Mouse (Mus musculus) ES-Bruce4 (cell line): ENCODE measurements around the gene Cenpa. TPM values are rescaled to one million over a fixed set of nuclear protein-coding genes. Genes with fewer than 3 reads are reported as not detected.

Source experiments
- H3K27ac ChIP-seq: 2 replicates; pipeline ENCODE4 v1.5.1; 2012; ENCODE audit warnings: low read length, inconsistent platforms; ENCODE audit not compliant: insufficient read depth
- H3K27me3 ChIP-seq: 2 replicates; pipeline ENCODE4 v1.6.1; 2012; ENCODE audit warnings: mild to moderate bottlenecking, low read length, inconsistent platforms; ENCODE audit not compliant: control insufficient read depth, poor library complexity, insufficient read depth, severe bottlenecking
- H3K36me3 ChIP-seq: 2 replicates; pipeline ENCODE4 v1.6.1; 2012; ENCODE audit warnings: inconsistent platforms, mild to moderate bottlenecking, low read length, moderate library complexity; ENCODE audit not compliant: control insufficient read depth, poor library complexity, insufficient read depth, severe bottlenecking
- H3K4me1 ChIP-seq: one replicate; pipeline ENCODE4 v1.8.1; 2011; ENCODE audit warnings: low read length; ENCODE audit not compliant: control insufficient read depth, insufficient read depth
- H3K4me3 ChIP-seq: 2 replicates; pipeline ENCODE4 v1.5.1; 2011; ENCODE audit warnings: low read depth, mild to moderate bottlenecking, low read length
- H3K9ac ChIP-seq: 2 replicates; pipeline ENCODE4 v1.6.1; 2012; ENCODE audit warnings: low read depth, mild to moderate bottlenecking, inconsistent platforms; ENCODE audit not compliant: poor library complexity, severe bottlenecking
- H3K9me3 ChIP-seq: replicated peaks from 2 replicates; pipeline ENCODE4 v1.6.1; 2012; ENCODE audit warnings: mild to moderate bottlenecking, low read length, inconsistent platforms; ENCODE audit not compliant: control insufficient read depth, poor library complexity, insufficient read depth, severe bottlenecking
- CTCF ChIP-seq: IDR thresholded peaks from one replicate; pipeline ENCODE4 v1.8.1; 2011; ENCODE audit warnings: low read depth, low read length
- EP300 ChIP-seq: IDR thresholded peaks from 2 replicates; pipeline ENCODE4 v1.6.1; 2011; ENCODE audit warnings: low read depth, low read length; ENCODE audit not compliant: insufficient read depth
- POLR2A ChIP-seq: IDR thresholded peaks from one replicate; pipeline ENCODE4 v1.8.1; 2011; ENCODE audit warnings: low read length; ENCODE audit not compliant: insufficient read depth
- polyA plus RNA-seq: library from polyadenylated mRNA; stranded (reverse); fragments of >200 nt; gene quantifications from 2 replicates; pipeline ENCODE4 v1.2.4, GENCODE M21; 2011; ENCODE audit warnings: low read depth; ENCODE audit not compliant: missing spikeins, insufficient read depth, insufficient read length

The Cenpa gene
- polyA plus RNA-seq, 1 experiment, result 257 TPM

DNA sequence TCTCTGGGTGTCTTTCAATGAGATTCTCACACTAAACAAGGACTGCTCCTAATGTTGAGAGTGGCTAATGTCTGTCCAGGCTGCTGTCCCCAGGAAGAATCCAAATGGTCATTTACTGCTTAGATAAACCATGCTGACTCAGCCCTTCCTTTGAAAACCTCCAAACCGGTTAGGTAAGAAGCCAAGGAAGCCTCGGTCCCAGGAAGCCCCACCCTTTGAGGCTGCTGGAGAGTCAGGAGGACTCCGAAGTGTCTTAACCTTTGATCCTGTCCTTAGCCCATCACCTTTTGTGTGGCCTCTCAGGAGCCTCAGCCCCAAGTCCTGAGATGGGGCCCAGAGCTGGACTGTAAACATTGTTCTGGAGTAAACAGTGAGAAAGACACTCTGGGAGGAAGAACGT lies 17.0 kb upstream of the Cenpa start:
- Histone ChIP-seq H3K9ac (no peak overlapping the region), H3K27ac (no peak overlapping the region), H3K4me1 (peaks cover 5% of the 10 kb centered on the region)

DNA sequence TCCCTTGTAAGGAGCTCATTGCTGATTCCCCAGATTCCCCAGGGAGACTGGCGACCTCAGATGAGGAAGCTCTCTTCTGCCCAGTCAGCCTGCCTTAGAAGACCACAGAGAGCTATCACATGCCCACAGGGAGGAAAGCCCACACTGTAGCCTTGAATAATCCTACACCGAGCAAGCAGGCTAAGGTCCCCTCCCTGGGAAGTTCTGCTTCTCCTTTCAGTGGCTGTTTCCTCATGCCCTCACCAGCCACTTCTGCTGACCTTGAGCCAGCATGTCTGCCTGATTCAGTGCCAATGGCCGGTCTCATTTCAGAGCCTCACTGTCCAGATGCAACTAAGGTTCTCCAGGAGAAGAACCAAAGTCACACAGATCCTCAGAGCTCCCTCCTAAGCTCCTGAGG lies 15.8 kb upstream of the Cenpa start:
- H3K4me1 ChIP-seq, result peaks cover 5% of the 10 kb centered on the region
- no peak overlapping the region for H3K9ac ChIP-seq
- H3K4me3 ChIP-seq, result no peak overlapping the region
- TF ChIP-seq EP300 (no peak), CTCF (no peak), POLR2A (no peak)
- no peaks in the 10 kb centered on the region for H3K36me3 ChIP-seq
- H3K27me3 ChIP-seq, result no peaks in the 10 kb centered on the region
- H3K9me3 ChIP-seq, result no peaks in the 10 kb centered on the region
- H3K27ac ChIP-seq, result no peak overlapping the region

More for the DNA sequence above, 17.0 kb upstream of the Cenpa start:
- H3K9me3 ChIP-seq, result no peaks in the 10 kb centered on the region
- H3K4me3 ChIP-seq, result no peak overlapping the region
- TF ChIP-seq POLR2A, result no peak
- H3K36me3 ChIP-seq, result no peaks in the 10 kb centered on the region
- no peaks in the 10 kb centered on the region for H3K27me3 ChIP-seq

GRCm38 (mm10) chr5:30651554-30651953 lies 15.0 kb upstream of the Cenpa start:
- H3K27ac ChIP-seq, result no peak overlapping the region
- no peak overlapping the region for H3K9ac ChIP-seq
- H3K36me3 ChIP-seq, result no peaks in the 10 kb centered on the region
- no peak overlapping the region for H3K4me3 ChIP-seq
- no peak for TF ChIP-seq EP300
- no peak for TF ChIP-seq CTCF
- no peak for TF ChIP-seq POLR2A
- H3K9me3 ChIP-seq, result no peaks in the 10 kb centered on the region
- H3K4me1 ChIP-seq, result peaks cover 5% of the 10 kb centered on the region
- no peaks in the 10 kb centered on the region for H3K27me3 ChIP-seq

DNA sequence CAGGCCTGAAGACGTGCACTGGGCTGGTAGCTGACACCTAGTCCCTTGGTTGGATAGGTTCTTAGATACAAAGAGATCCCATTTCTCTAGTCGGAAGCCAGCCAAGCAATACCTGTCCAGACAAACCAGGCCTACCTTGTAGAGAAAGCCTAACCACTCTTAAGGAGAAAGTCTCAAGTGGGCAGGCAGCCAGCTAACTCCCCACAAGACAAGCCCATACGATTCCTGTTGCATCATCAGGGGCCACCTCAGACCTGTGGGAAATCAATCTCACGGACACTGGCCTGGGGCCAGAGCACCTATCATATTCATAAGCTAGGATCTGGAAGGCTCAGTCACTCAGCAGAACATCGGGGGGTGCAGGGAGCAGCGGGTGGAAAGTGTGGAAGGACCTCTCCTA lies 13.3 kb upstream of the Cenpa start:
- no peak overlapping the region for H3K4me3 ChIP-seq
- no peak overlapping the region for H3K27ac ChIP-seq
- H3K36me3 ChIP-seq, result no peaks in the 10 kb centered on the region
- no peaks in the 10 kb centered on the region for H3K9me3 ChIP-seq
- no peak for TF ChIP-seq EP300
- TF ChIP-seq POLR2A, result no peak
- no peak for TF ChIP-seq CTCF
- H3K27me3 ChIP-seq, result no peaks in the 10 kb centered on the region
- peaks cover 5% of the 10 kb centered on the region for H3K4me1 ChIP-seq
- H3K9ac ChIP-seq, result no peak overlapping the region

DNA sequence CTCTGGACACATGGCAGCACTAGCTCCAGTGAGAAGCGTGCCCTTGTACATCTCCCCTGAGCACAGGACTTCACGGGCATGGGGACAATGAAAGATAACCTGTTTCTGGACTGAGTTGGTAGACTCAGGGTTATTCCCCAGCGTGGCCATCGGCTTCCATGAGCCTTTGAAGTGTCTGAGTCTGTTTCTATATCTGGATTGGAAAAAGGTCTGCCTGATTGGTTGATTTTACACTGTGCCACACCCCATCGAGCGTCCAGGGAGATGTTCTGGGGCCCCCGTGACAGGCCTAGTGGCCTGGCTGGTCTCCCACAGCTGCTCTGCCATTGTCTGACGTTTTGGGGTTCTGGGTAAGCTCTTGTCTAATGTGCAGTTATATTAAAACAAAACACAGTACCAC lies 11.5 kb upstream of the Cenpa start:
- H3K36me3 ChIP-seq, result no peaks in the 10 kb centered on the region
- H3K9ac ChIP-seq, result no peak overlapping the region
- no peak overlapping the region for H3K27ac ChIP-seq
- H3K4me1 ChIP-seq, result peaks cover 3% of the 10 kb centered on the region
- H3K9me3 ChIP-seq, result no peaks in the 10 kb centered on the region
- H3K4me3 ChIP-seq, result no peak overlapping the region
- TF ChIP-seq CTCF (no peak), POLR2A (no peak), EP300 (no peak)
- H3K27me3 ChIP-seq, result no peaks in the 10 kb centered on the region

DNA sequence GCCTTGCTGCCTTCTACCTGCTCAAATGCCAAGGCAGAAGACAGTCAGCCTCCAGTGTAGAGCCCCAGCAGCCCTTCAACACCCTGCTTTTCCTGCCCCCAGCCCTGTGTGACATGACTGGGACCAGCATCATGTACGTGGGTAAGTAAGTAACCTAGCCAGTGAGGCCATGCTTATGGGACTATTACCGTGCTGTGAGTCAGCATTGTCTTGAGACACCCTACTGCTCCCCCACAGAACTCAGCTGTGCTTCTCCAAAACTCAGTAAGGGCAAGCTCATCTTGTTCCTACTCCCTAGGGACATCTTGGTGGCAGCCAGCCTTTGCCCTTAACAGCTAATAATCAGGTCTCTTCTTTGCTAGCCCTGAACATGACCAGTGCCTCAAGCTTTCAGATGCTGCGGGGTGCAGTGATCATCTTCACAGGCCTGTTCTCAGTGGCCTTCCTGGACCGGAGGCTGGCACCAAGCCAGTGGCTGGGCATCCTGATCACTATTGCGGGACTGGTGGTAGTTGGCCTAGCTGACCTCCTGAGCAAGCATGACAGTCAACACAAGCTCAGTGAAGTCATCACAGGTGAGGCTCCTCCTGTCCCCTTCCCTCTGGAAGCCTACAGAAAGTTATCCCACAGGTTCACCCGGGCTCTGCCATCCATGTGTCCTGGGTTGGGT lies 10.9 kb upstream of the Cenpa start:
- H3K36me3 ChIP-seq, result no peaks in the 10 kb centered on the region
- H3K4me3 ChIP-seq, result no peak overlapping the region
- no peak overlapping the region for H3K9ac ChIP-seq
- TF ChIP-seq POLR2A (no peak), CTCF (no peak), EP300 (no peak)
- H3K4me1 ChIP-seq, result peaks cover 3% of the 10 kb centered on the region
- no peaks in the 10 kb centered on the region for H3K27me3 ChIP-seq
- no peak overlapping the region for H3K27ac ChIP-seq
- H3K9me3 ChIP-seq, result no peaks in the 10 kb centered on the region
